Mouse (Mus musculus) liver, embryonic 14.5 days (tissue): ENCODE measurements around the gene Eif1b. TPM values are rescaled to one million over a fixed set of nuclear protein-coding genes. Genes with fewer than 3 reads are reported as not detected.

ENCODE experiments used
- ATAC-seq: fragments of 200-750 bp; cut with Nextera tagmentation; 2 replicates; pipeline ENCODE4 v1.8.0; 2017; ENCODE audit warnings: moderate number of reproducible peaks, mild to moderate bottlenecking, moderate library complexity; ENCODE audit not compliant: insufficient read depth
- DNase-seq, 3 experiments: peaks; one replicate each; pipeline ENCODE4 v3.0.0-alpha.2; 2012 to 2013; ENCODE audit warnings: low read depth in 3 of 3, low spot score in 3 of 3
- H3K27ac ChIP-seq: fragments of 300-500 bp; sonication (generic); 2 replicates; pipeline ENCODE4 v1.5.1; 2014; ENCODE audit warnings: moderate library complexity, mild to moderate bottlenecking, control low read depth, inconsistent platforms
- H3K27me3 ChIP-seq: fragments of 300-500 bp; sonication (generic); 2 replicates; pipeline ENCODE4 v1.6.1; 2014; ENCODE audit warnings: mild to moderate bottlenecking, low read length, moderate library complexity; ENCODE audit not compliant: control insufficient read depth, insufficient read depth
- H3K36me3 ChIP-seq: fragments of 300-500 bp; sonication (generic); replicated peaks from 2 replicates; pipeline ENCODE4 v1.6.1; 2014; ENCODE audit warnings: low read depth; ENCODE audit not compliant: control insufficient read depth, insufficient read depth
- H3K4me1 ChIP-seq, 2 experiments: fragments of 200-500 bp in 1 of 2; fragments of 300-500 bp in 1 of 2; sonication (generic) in 1 of 2; replicated peaks; 2 replicates each; pipeline ENCODE4 v1.6.1; 2012 to 2014; ENCODE audit warnings: antibody characterized with exemption in 1 of 2, inconsistent platforms in 1 of 2, low read length in 1 of 2; ENCODE audit not compliant: control insufficient read depth in 2 of 2, insufficient read depth in 2 of 2
- H3K4me2 ChIP-seq: fragments of 300-500 bp; sonication (generic); 2 replicates; pipeline ENCODE4 v1.6.1; 2014; ENCODE audit warnings: low read depth, mild to moderate bottlenecking, control low read depth, moderate library complexity
- H3K4me3 ChIP-seq, 2 experiments: fragments of 200-500 bp in 1 of 2; fragments of 300-500 bp in 1 of 2; sonication (generic) in 1 of 2; 2 replicates each; pipeline ENCODE4 v1.5.1; 2012 to 2014; ENCODE audit warnings: low read depth in 2 of 2, low read length in 2 of 2, mild to moderate bottlenecking in 2 of 2, control low read depth in 1 of 2, inconsistent platforms in 1 of 2, moderate library complexity in 1 of 2; ENCODE audit not compliant: insufficient read depth in 1 of 2
- H3K9ac ChIP-seq: fragments of 300-500 bp; sonication (generic); replicated peaks from 2 replicates; pipeline ENCODE4 v1.6.1; 2014; ENCODE audit warnings: mild to moderate bottlenecking, control low read depth, moderate library complexity
- H3K9me3 ChIP-seq: fragments of 300-500 bp; sonication (generic); 2 replicates; pipeline ENCODE4 v1.6.1; 2016; ENCODE audit warnings: low read length, mixed read lengths; ENCODE audit not compliant: control insufficient read depth
- CTCF ChIP-seq: IDR thresholded peaks from 2 replicates; pipeline ENCODE4 v1.5.1; 2016; ENCODE audit warnings: antibody characterized with exemption, low read depth, control low read depth
- EP300 ChIP-seq: IDR thresholded peaks from 2 replicates; pipeline ENCODE4 v1.6.1; 2016; ENCODE audit warnings: antibody characterized with exemption, low read depth
- WGBS: fragments of 180-500 bp; shearing (Covaris S2); extraction: QIAGEN DNeasy Blood & Tissue Kit; methylation state at CpG from one replicate; pipeline ENCODE4 v1.1.7; 2014; ENCODE audit not compliant: insufficient replicate concordance; 5-methylcytosine and 5-hydroxymethylcytosine counted together
- polyA plus RNA-seq, 2 experiments: library from polyadenylated mRNA; depleted of rRNA in 1 of 2; stranded (reverse) in 1 of 2; unstranded in 1 of 2; fragments of >200 nt; fragmentation: Nextera tagmentation in 1 of 2; extraction: Ambion mirVana in 1 of 2; gene quantifications; 2 replicates each; pipeline versions ENCODE4 v1.2.1 to v1.2.3; 2012 to 2014

The Eif1b gene
- polyA plus RNA-seq (2012; rRNA removed) (20.8 and 30.6 TPM in 2 replicates), polyA plus RNA-seq (2014; fragmentation: Nextera tagmentation; extraction: Ambion mirVana) (70.0 and 71.4 TPM in 2 replicates)

DNA sequence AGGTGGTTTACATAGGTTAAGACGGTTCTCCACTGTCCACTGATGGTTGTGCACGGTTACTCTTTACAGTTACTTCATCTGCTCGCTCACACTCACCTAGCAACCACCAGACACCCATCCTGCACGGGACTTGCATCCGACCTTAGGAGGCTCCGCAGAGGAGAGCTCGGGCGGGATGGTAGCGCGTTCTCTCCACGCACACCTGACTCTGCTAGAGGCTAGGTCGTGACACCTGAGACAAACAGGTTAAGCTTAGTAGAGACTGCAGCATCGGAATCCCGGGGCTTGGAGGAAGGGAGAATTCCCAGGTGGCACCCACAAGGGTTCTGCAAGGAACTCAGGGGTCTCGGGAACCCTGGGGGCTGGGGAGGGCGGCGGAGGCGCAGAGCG lies at the start of gene Eif1b:
TSS of gene Eif1b (plus strand) at position 223 of the 390 bp plus-strand sequence.
- H3K27me3 ChIP-seq = no peaks in the 10 kb centered on the region
- 5% methylated on average over 19 of the region's 19 CpGs for WGBS
- peak within 1 kb of the TSS; percentile 77 to 81 for H3K4me3 ChIP-seq
- DNase-seq (no peak), ATAC-seq (peak; percentile 36; the same call in 1 of the 2 replicates)
- H3K4me1 ChIP-seq = peaks cover 6 to 10% of the 10 kb centered on the region in 2 experiments
- TF ChIP-seq CTCF (0 out of 2 replicates have a peak, but pooled peaks have one; percentile 1), EP300 (no peak)
- peaks cover 23% of the 10 kb centered on the region for H3K36me3 ChIP-seq
- H3K4me2 ChIP-seq = peak within 1 kb of the TSS; percentile 94
- peak within 1 kb of the TSS; percentile 87 for H3K9ac ChIP-seq
- no peaks in the 10 kb centered on the region for H3K9me3 ChIP-seq
- peak within 1 kb of the TSS; percentile 56 for H3K27ac ChIP-seq

DNA sequence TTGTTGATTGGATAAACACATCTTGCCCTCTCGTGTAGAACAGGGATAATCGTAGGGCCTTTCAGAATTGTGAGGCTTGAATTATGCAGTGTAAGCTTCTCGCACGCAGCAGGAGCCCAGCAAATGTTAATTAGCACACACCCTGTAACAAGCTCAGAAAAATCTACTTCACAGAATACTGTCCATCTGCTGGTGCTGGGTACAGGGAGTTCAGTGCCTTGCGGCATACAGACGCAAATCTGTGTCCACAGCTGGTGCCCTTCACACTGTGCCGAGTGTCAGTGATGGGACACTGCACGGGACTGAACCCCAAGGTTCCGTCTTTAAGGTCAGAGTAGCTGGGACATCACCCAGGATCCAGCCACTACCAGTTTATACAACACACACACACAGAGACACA lies 47.4 kb upstream of the Eif1b start:
- no peak overlapping the region for H3K4me3 ChIP-seq
- H3K4me2 ChIP-seq = no peak overlapping the region
- TF ChIP-seq EP300 (no peak), CTCF (no peak)
- no peaks in the 10 kb centered on the region for H3K36me3 ChIP-seq
- no peak overlapping the region for H3K9ac ChIP-seq
- 80% methylated on average over 9 of the region's 9 CpGs for WGBS
- DNase-seq (no peak), ATAC-seq (no peak)
- no peaks in the 10 kb centered on the region for H3K27me3 ChIP-seq
- H3K4me1 ChIP-seq = no peaks in the 10 kb centered on the region
- H3K27ac ChIP-seq = no peak overlapping the region
- no peaks in the 10 kb centered on the region for H3K9me3 ChIP-seq

DNA sequence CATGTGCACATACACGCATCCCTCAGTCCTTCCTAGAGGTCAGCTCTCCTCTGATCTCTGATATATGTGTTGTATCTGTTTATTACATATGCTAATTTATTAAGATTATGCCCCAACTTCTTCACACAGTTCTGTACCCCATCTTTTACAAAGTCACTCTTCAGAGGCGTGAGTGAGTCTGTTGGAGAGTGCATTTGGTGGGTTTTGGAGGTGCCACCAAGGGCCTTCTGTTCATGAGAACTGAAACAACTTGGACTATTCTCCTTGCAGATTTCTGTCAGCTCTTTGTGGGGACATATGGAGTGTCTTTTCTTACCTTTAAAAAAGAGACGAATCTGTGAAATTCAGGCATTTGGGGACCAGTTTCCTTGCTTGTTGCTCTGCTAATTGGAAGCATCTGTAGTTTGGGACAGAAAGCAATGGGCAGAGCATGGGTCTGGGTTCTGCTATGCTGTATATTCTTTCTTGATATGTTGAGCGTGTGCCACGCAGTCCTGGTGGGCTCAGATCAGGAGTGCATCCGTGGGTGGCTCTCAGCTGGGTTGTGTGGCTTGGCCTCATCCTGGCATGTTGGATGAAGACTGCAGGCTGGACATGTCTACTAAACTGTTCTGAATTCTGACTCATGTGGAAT lies 42.2 kb upstream of the Eif1b start:
- no peak overlapping the region for H3K9ac ChIP-seq
- no peaks in the 10 kb centered on the region for H3K4me1 ChIP-seq
- no peak overlapping the region for H3K27ac ChIP-seq
- H3K27me3 ChIP-seq = no peaks in the 10 kb centered on the region
- H3K4me3 ChIP-seq = no peak overlapping the region
- TF ChIP-seq CTCF = no peak
- no peak for TF ChIP-seq EP300
- H3K4me2 ChIP-seq = no peak overlapping the region
- no peaks in the 10 kb centered on the region for H3K9me3 ChIP-seq
- WGBS = 61% methylated on average over 6 of the region's 6 CpGs
- DNase-seq = no peak
- ATAC-seq = no peak
- no peaks in the 10 kb centered on the region for H3K36me3 ChIP-seq

DNA sequence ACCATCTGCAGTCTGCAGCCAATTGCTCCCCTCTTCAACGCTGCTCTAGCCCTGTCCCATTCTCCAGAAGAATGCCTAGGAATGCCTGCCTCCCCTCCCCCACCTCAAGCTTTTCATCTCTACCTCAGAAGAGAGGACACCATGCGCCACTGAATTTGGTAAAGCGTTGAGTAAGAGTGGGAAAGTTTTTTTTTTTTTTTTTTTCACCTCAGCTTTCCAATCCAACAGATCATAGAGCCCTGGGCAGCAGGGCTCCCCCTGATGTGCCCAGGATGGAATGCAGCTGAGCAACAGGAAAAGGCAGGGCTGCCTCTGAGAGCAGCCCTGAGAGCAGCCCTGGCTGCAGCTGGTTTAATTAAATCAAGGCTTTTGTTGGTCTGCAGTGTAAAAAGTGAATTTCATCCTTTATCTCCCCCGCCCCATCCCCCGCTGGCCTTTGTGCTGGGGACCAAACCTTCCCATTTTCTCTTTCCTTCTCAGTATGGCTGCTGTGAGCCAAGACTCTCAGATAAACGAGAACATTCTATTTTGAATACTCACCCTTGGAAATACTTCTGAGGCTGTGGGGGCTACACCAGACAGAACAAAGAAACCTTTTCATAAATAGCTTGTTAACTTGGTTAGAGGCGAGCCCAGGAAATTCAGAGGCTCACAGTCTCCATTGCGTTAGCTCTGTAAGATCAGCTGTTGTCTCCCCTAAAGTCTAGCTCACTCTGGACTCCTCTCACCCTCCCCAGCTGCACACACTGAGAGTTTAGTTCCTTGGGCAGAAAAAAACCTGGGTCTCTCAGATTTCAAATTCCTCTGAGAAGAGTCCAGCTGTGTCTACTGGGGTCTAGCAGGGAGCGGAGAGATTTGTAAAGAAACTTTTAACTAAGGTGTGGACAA lies 36.0 kb upstream of the Eif1b start:
- Histone ChIP-seq H3K4me1 (no peaks in the 10 kb centered on the region), H3K9ac (no peak overlapping the region), H3K27ac (no peak overlapping the region), H3K4me2 (no peak overlapping the region), H3K4me3 (no peak overlapping the region), H3K9me3 (no peaks in the 10 kb centered on the region), H3K36me3 (no peaks in the 10 kb centered on the region), H3K27me3 (no peaks in the 10 kb centered on the region)
- ATAC-seq (no peak), DNase-seq (no peak)
- TF ChIP-seq CTCF = no peak
- no peak for TF ChIP-seq EP300
- WGBS = 50% methylated on average over 9 of the region's 9 CpGs

DNA sequence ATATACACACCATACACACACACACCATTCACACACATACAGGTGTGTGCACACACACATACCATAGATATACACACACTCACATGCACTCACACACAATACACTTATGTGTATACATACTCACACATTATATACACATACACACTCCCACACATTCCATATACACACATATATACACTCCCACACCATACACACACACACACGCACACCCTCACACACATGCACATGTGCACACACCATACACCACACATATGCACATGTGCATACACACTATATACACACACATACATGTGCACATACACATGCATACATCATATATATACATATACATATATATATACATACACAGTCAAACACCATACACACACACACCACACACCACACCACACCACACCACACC lies 21.6 kb upstream of the Eif1b start:
- Histone ChIP-seq H3K4me1 (no peaks in the 10 kb centered on the region), H3K27ac (no peak overlapping the region), H3K9me3 (no peaks in the 10 kb centered on the region), H3K36me3 (no peaks in the 10 kb centered on the region), H3K4me2 (no peak overlapping the region), H3K27me3 (no peaks in the 10 kb centered on the region), H3K9ac (no peak overlapping the region), H3K4me3 (no peak overlapping the region)
- 73% methylated on average over 1 of the region's 1 CpGs for WGBS
- no peak for DNase-seq
- no peak for ATAC-seq
- TF ChIP-seq CTCF (no peak), EP300 (no peak)
